ENCODE assay signal across 7 mouse cellular contexts in genomic region chr11:78512025-78512957, GRCm38 (mm10). TPM values are rescaled to one million over a fixed set of nuclear protein-coding genes. Genes with fewer than 3 reads are reported as not detected.
DNase-seq lines count a peak whose midpoint lies in the region; ATAC-seq lines count a peak whose summit lies in the region.

TSS of gene Tmem199 (minus strand) at chr11:78512172.
TSS of gene Poldip2 (plus strand) at chr11:78512193.

- no peaks in the 10 kb centered on the region for H3K9me3 ChIP-seq in intestine, embryonic 15.5 days
- H3K9me3 ChIP-seq in midbrain, embryonic 10.5 days (replicated peaks), result no peaks in the 10 kb centered on the region

- H3K4me1 ChIP-seq in intestine, embryonic 15.5 days (replicated peaks), result peaks cover 12% of the 10 kb centered on the region
- peaks cover 25% of the 10 kb centered on the region for H3K4me1 ChIP-seq in midbrain, embryonic 10.5 days

- peak; percentile 99 for ATAC-seq in intestine, embryonic 15.5 days

- WGBS in intestine, embryonic 15.5 days, result under 1% methylated on average over 54 of the region's 67 CpGs
- under 1% methylated on average over 66 of the region's 67 CpGs for WGBS in midbrain, embryonic 10.5 days

- peaks cover 32% of the 10 kb centered on the region for H3K36me3 ChIP-seq in intestine, embryonic 15.5 days
- H3K36me3 ChIP-seq in midbrain, embryonic 10.5 days, result peaks cover 65% of the 10 kb centered on the region

- peak within 1 kb of the TSS; percentile 68 for H3K27ac ChIP-seq in intestine, embryonic 15.5 days
- peak within 1 kb of the TSS; percentile 96 for H3K27ac ChIP-seq in midbrain, embryonic 10.5 days (replicated peaks)

- peak; percentile 83 to 86 for DNase-seq in adrenal gland, adult 18-20 months (ENCODE audit: low spot score in 2 of 2)
- peak; percentile 97 for DNase-seq in embryo, embryonic 11 days
- peak; percentile 80 to 88 for DNase-seq in gastrocnemius, postnatal 36 days
- DNase-seq in left cerebral cortex, postnatal 25 days (ENCODE audit: low spot score in 2 of 2), result peak; percentile 90 to 94
- DNase-seq in midbrain, embryonic 10.5 days (ENCODE audit: low spot score), result peak; percentile 96
- peak; percentile 86 for DNase-seq in right cerebral cortex, postnatal 4 days

- intact Hi-C loops in gastrocnemius, postnatal 36 days (cut with DNase I), result loop anchor here (2.0 kb wide), 1 partner anchor 25 kb away; the partner anchor contains the start of genes Ift20 and Tnfaip1
- intact Hi-C loops in left cerebral cortex, postnatal 25 days (cut with DNase I), result loop anchor here (1.0 kb wide), 2 partner anchors 15 to 24 kb away; partner anchors contain the start of genes Ift20, Sarm1 and Tnfaip1

- H3K4me3 ChIP-seq in intestine, embryonic 15.5 days (replicated peaks), result peak within 1 kb of the TSS; percentile 70
- peak within 1 kb of the TSS; percentile 80 for H3K4me3 ChIP-seq in midbrain, embryonic 10.5 days

- peak within 1 kb of the TSS; percentile 86 for H3K4me2 ChIP-seq in intestine, embryonic 15.5 days (replicated peaks)

- H3K9ac ChIP-seq in intestine, embryonic 15.5 days, result peak within 1 kb of the TSS; percentile 89

- no peaks in the 10 kb centered on the region for H3K27me3 ChIP-seq in intestine, embryonic 15.5 days (replicated peaks)
- H3K27me3 ChIP-seq in midbrain, embryonic 10.5 days (ENCODE audit: low read depth, poor library complexity, severe bottlenecking), result no peaks in the 10 kb centered on the region

RNA-seq across cellular contexts. Expression of gene Tmem199, which starts in this region (rescaled TPM):
- 10 to 100 TPM; 27.8 to 28.0 TPM for total RNA-seq in adrenal gland, adult 18-20 months (2021)
- 10 to 100 TPM; 11.9 to 12.3 TPM for total RNA-seq in gastrocnemius, postnatal 36 days (2021)
- 54.1 and 56.9 TPM in 2 replicates for polyA plus RNA-seq in intestine, embryonic 15.5 days (2015; fragmentation: Nextera tagmentation; extraction: Ambion mirVana)
- 10 to 100 TPM; 38.8 to 45.1 TPM for total RNA-seq in left cerebral cortex, postnatal 25 days (2021)
- 81.8 and 88.8 TPM in 2 replicates for polyA plus RNA-seq in midbrain, embryonic 10.5 days (2016; fragmentation: Nextera tagmentation; extraction: Ambion mirVana)

RNA-seq across cellular contexts. Expression of gene Poldip2, which starts in this region (rescaled TPM):
- total RNA-seq in adrenal gland, adult 18-20 months (2021), result 100 to 1,000 TPM; 153 to 166 TPM
- total RNA-seq in gastrocnemius, postnatal 36 days (2021), result 100 to 1,000 TPM in 1 of 2 experiments, 10 to 100 TPM in 1; 99.0 to 103 TPM
- 147 and 149 TPM in 2 replicates for polyA plus RNA-seq in intestine, embryonic 15.5 days (2015; fragmentation: Nextera tagmentation; extraction: Ambion mirVana)
- 100 to 1,000 TPM; 104 to 115 TPM for total RNA-seq in left cerebral cortex, postnatal 25 days (2021)
- 148 and 157 TPM in 2 replicates for polyA plus RNA-seq in midbrain, embryonic 10.5 days (2016; fragmentation: Nextera tagmentation; extraction: Ambion mirVana)

Comparison
In these comparisons a context has a peak if more than half of its experiments do, and no peak if none do; other contexts are left out.
1. Peak in every context shown above with its lines: DNase-seq, ATAC-seq, H3K4me3 ChIP-seq and H3K27ac ChIP-seq.